Mouse (Mus musculus) kidney, adult 2 months (tissue): ENCODE data around the gene Elavl1.

Experiments used
- CTCF ChIP-seq: fragments of 200-500 bp; conservative IDR thresholded peaks from 2 replicates; pipeline ENCODE4 v1.5.1; 2011; ENCODE audit warnings: low read depth, mild to moderate bottlenecking, control low read depth, low read length, moderate library complexity, mixed read lengths; ENCODE audit not compliant: insufficient read depth, insufficient read length
- POLR2A ChIP-seq: fragments of 200-500 bp; IDR thresholded peaks from one replicate; pipeline ENCODE4 v1.6.1; 2011; ENCODE audit warnings: low read depth, low read length, control low read depth

GRCm38 (mm10) chr8:4347661-4348060, 22.4 kb upstream of the Elavl1 start:
- TF ChIP-seq POLR2A (no peak), CTCF (no peak)
